Mouse (Mus musculus): ENCODE data around the gene Adamts7. TPM values are rescaled to one million over a fixed set of nuclear protein-coding genes. Genes with fewer than 3 reads are reported as not detected.

Adamts7 gene
- total RNA-seq, 2 experiments from 2014 or later, result 0.59 to 0.97 TPM

GRCm38 (mm10) chr9:90235258-90235882 is 72.5 kb downstream of the Adamts7 start:
- Histone ChIP-seq H3K27ac (no peak overlapping the region), H3K4me3 (no peak overlapping the region)
- DNase-seq (ENCODE audit: low spot score in 2 of 2), result no peak
- no peak for TF ChIP-seq CTCF (conservative IDR thresholded peaks at IDR 0.05)

- DNase-seq (ENCODE audit: low spot score in 2 of 2), result no peak
- TF ChIP-seq CTCF (conservative IDR thresholded peaks at IDR 0.05), result no peak
- Histone ChIP-seq H3K4me3 (no peak overlapping the region), H3K27ac (no peak overlapping the region)
Observed at GRCm38 (mm10) chr9:90236817-90237216, 73.9 kb downstream of the Adamts7 start.

- no peak for DNase-seq (ENCODE audit: low spot score in 2 of 2)
- no peak for TF ChIP-seq CTCF (conservative IDR thresholded peaks at IDR 0.05)
Observed at GRCm38 (mm10) chr9:90237232-90238062, 74.6 kb downstream of the Adamts7 start.

GRCm38 (mm10) chr9:90240560-90240959 is 77.7 kb downstream of the Adamts7 start:
- H3K4me3 ChIP-seq, result no peak overlapping the region
- peak overlapping the region; percentile 32; the same call in 1 of the 2 replicates for H3K27ac ChIP-seq
- DNase-seq (ENCODE audit: low spot score in 2 of 2), result no peak
- TF ChIP-seq CTCF (conservative IDR thresholded peaks at IDR 0.05), result no peak

More at GRCm38 (mm10) chr9:90237232-90238062, 74.6 kb downstream of the Adamts7 start:
- H3K27ac ChIP-seq, result no peak overlapping the region
- H3K4me3 ChIP-seq, result no peak overlapping the region

GRCm38 (mm10) chr9:90241041-90241440 is 78.2 kb downstream of the Adamts7 start:
- H3K27ac ChIP-seq, result peak overlapping the region; percentile 32; the same call in 1 of the 2 replicates
- DNase-seq (ENCODE audit: low spot score in 2 of 2), result no peak
- no peak for TF ChIP-seq CTCF (conservative IDR thresholded peaks at IDR 0.05)
- H3K4me3 ChIP-seq, result no peak overlapping the region

GRCm38 (mm10) chr9:90241618-90242017 is 78.7 kb downstream of the Adamts7 start:
- no peak overlapping the region for H3K27ac ChIP-seq

GRCm38 (mm10) chr9:90242291-90242690 is 79.4 kb downstream of the Adamts7 start:
- TF ChIP-seq CTCF (conservative IDR thresholded peaks at IDR 0.05), result no peak
- no peak for DNase-seq (ENCODE audit: low spot score in 2 of 2)
- Histone ChIP-seq H3K27ac (no peak overlapping the region; the same call in 1 of the 2 replicates), H3K4me3 (no peak overlapping the region)

More at GRCm38 (mm10) chr9:90241618-90242017, 78.7 kb downstream of the Adamts7 start:
- no peak overlapping the region for H3K4me3 ChIP-seq
- peak; percentile 71 for TF ChIP-seq CTCF (conservative IDR thresholded peaks at IDR 0.05)
- no peak for DNase-seq (ENCODE audit: low spot score in 2 of 2)

- H3K4me3 ChIP-seq, result no peak overlapping the region
- no peak for TF ChIP-seq CTCF (conservative IDR thresholded peaks at IDR 0.05)
- no peak overlapping the region for H3K27ac ChIP-seq
- no peak for DNase-seq (ENCODE audit: low spot score in 2 of 2)
Observed at GRCm38 (mm10) chr9:90242855-90243254, 80.0 kb downstream of the Adamts7 start.

- Histone ChIP-seq H3K27ac (no peak overlapping the region), H3K4me3 (no peak overlapping the region)
- TF ChIP-seq CTCF (conservative IDR thresholded peaks at IDR 0.05), result peak; percentile 23; the same call in 1 of the 2 replicates
- no peak for DNase-seq (ENCODE audit: low spot score in 2 of 2)
Observed at GRCm38 (mm10) chr9:90244301-90245151, 81.7 kb downstream of the Adamts7 start.

- Histone ChIP-seq H3K4me3 (no peak overlapping the region), H3K27ac (no peak overlapping the region)
- no peak for TF ChIP-seq CTCF (conservative IDR thresholded peaks at IDR 0.05)
- DNase-seq (ENCODE audit: low spot score in 2 of 2), result no peak
Observed at GRCm38 (mm10) chr9:90245206-90245605, 82.3 kb downstream of the Adamts7 start.

- no peak for TF ChIP-seq CTCF (conservative IDR thresholded peaks at IDR 0.05)
- Histone ChIP-seq H3K4me3 (no peak overlapping the region), H3K27ac (no peak overlapping the region)
- DNase-seq (ENCODE audit: low spot score in 2 of 2), result no peak
Observed at GRCm38 (mm10) chr9:90245781-90246180, 82.9 kb downstream of the Adamts7 start.

GRCm38 (mm10) chr9:90247316-90247715 is 84.4 kb downstream of the Adamts7 start:
- Histone ChIP-seq H3K4me3 (no peak overlapping the region), H3K27ac (no peak overlapping the region)
- no peak for DNase-seq (ENCODE audit: low spot score in 2 of 2)
- TF ChIP-seq CTCF (conservative IDR thresholded peaks at IDR 0.05), result no peak

- no peak overlapping the region for H3K4me3 ChIP-seq
- no peak for TF ChIP-seq CTCF (conservative IDR thresholded peaks at IDR 0.05)
- no peak for DNase-seq (ENCODE audit: low spot score in 2 of 2)
- H3K27ac ChIP-seq, result no peak overlapping the region
Observed at GRCm38 (mm10) chr9:90248326-90248725, 85.5 kb downstream of the Adamts7 start.

All from layer of hippocampus, adult 2 months (tissue).